Mouse (Mus musculus): ENCODE measurements around the gene Ank3. TPM values are rescaled to one million over a fixed set of nuclear protein-coding genes. Genes with fewer than 3 reads are reported as not detected.

Ank3 gene
- total and polyA plus RNA-seq, 2 experiments from 2014 or later: 66.6 to 253 TPM

DNA sequence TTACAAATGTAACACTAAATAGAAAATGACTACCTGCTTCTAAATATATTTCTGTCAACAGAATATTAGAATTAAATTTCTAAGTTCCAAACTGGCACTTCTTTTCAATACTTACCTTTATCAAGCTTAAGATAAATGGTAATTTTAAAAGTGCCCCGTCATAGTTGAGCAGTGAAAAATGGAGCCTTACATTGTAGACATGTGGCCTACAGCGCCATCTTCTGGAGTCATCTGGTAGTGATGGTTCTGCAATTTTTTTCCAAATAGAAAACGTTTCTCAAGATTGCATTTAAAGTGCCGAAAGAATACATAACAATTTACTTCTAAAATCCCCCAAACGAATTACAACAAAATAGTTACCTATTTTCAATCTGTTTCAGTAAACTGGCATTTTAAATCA, 566.0 kb downstream of the Ank3 start:
- Histone ChIP-seq H3K27ac (ENCODE audit: low read depth, low read length) (no peak overlapping the region), H3K36me3 (ENCODE audit: insufficient read depth, low read length) (peaks cover 12% of the 10 kb centered on the region), H3K9me3 (ENCODE audit: low read length) (no peaks in the 10 kb centered on the region), H3K4me1 (ENCODE audit: insufficient read depth, low read length) (no peaks in the 10 kb centered on the region), H3K9ac (replicated peaks; ENCODE audit: low read length, poor library complexity, severe bottlenecking) (no peak overlapping the region), H3K27me3 (ENCODE audit: insufficient read depth, low read length) (no peaks in the 10 kb centered on the region), H3K4me3 (ENCODE audit: low read depth, low read length) (no peak overlapping the region), H3K4me2 (ENCODE audit: low read depth, low read length, poor library complexity, severe bottlenecking) (no peak overlapping the region)
- no peak for ATAC-seq (ENCODE audit: low FRiP score)
- WGBS: 7% methylated on average over 5 of the region's 5 CpGs
- DNase-seq (ENCODE audit: low spot score): peak; percentile 76
- peak; percentile 88 for TF ChIP-seq CTCF (IDR thresholded peaks at IDR 0.05)

GRCm38 (mm10) chr10:69965085-69965484, 566.5 kb downstream of the Ank3 start:
- H3K36me3 ChIP-seq (ENCODE audit: insufficient read depth, low read length): peaks cover 14% of the 10 kb centered on the region
- H3K4me3 ChIP-seq (ENCODE audit: low read depth, low read length): no peak overlapping the region
- WGBS: 88% methylated on average over 6 of the region's 6 CpGs
- no peaks in the 10 kb centered on the region for H3K4me1 ChIP-seq (ENCODE audit: insufficient read depth, low read length)
- H3K27me3 ChIP-seq (ENCODE audit: insufficient read depth, low read length): no peaks in the 10 kb centered on the region
- no peak overlapping the region for H3K27ac ChIP-seq (ENCODE audit: low read depth, low read length)
- DNase-seq (ENCODE audit: low spot score) (no peak), ATAC-seq (ENCODE audit: low FRiP score) (no peak)
- no peak overlapping the region for H3K9ac ChIP-seq (replicated peaks; ENCODE audit: low read length, poor library complexity, severe bottlenecking)
- no peak for TF ChIP-seq CTCF (IDR thresholded peaks at IDR 0.05)
- no peak overlapping the region for H3K4me2 ChIP-seq (ENCODE audit: low read depth, low read length, poor library complexity, severe bottlenecking)
- no peaks in the 10 kb centered on the region for H3K9me3 ChIP-seq (ENCODE audit: low read length)

GRCm38 (mm10) chr10:69967994-69968393, 569.4 kb downstream of the Ank3 start:
- ATAC-seq (ENCODE audit: low FRiP score) (no peak), DNase-seq (ENCODE audit: low spot score) (no peak)
- WGBS: 87% methylated on average over 3 of the region's 4 CpGs
- Histone ChIP-seq H3K27me3 (ENCODE audit: insufficient read depth, low read length) (no peaks in the 10 kb centered on the region), H3K4me1 (ENCODE audit: insufficient read depth, low read length) (no peaks in the 10 kb centered on the region), H3K27ac (ENCODE audit: low read depth, low read length) (no peak overlapping the region), H3K4me3 (ENCODE audit: low read depth, low read length) (no peak overlapping the region), H3K9ac (replicated peaks; ENCODE audit: low read length, poor library complexity, severe bottlenecking) (no peak overlapping the region), H3K4me2 (ENCODE audit: low read depth, low read length, poor library complexity, severe bottlenecking) (no peak overlapping the region), H3K9me3 (ENCODE audit: low read length) (no peaks in the 10 kb centered on the region), H3K36me3 (ENCODE audit: insufficient read depth, low read length) (peaks cover 8% of the 10 kb centered on the region)
- no peak for TF ChIP-seq CTCF (IDR thresholded peaks at IDR 0.05)

DNA sequence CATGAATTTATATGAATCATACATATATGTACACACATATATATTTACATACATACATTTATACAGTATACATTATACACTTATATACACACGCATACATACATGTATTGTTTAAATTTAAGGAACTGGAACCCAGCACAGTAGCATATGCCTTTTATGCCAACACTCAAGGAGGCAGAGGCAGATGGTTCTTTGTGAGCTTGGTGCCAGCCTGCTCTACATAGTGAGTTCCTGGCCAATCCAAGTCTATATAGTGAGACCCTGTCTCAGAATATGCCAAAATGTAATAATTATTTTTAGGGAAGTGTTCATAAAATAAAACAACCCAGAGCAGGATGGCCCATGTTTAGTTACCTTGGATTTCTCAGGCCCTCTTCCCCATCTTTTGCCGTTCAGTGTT, 581.1 kb downstream of the Ank3 start:
- Histone ChIP-seq H3K36me3 (ENCODE audit: insufficient read depth, low read length) (peaks cover 32% of the 10 kb centered on the region), H3K4me1 (ENCODE audit: insufficient read depth, low read length) (no peaks in the 10 kb centered on the region), H3K9me3 (ENCODE audit: low read length) (no peaks in the 10 kb centered on the region), H3K27ac (ENCODE audit: low read depth, low read length) (no peak overlapping the region), H3K4me3 (ENCODE audit: low read depth, low read length) (no peak overlapping the region), H3K27me3 (ENCODE audit: insufficient read depth, low read length) (no peaks in the 10 kb centered on the region), H3K9ac (replicated peaks; ENCODE audit: low read length, poor library complexity, severe bottlenecking) (no peak overlapping the region), H3K4me2 (ENCODE audit: low read depth, low read length, poor library complexity, severe bottlenecking) (no peak overlapping the region)
- 98% methylated on average over 2 of the region's 2 CpGs for WGBS
- TF ChIP-seq CTCF (IDR thresholded peaks at IDR 0.05): no peak
- DNase-seq (ENCODE audit: low spot score) (no peak), ATAC-seq (ENCODE audit: low FRiP score) (no peak)

GRCm38 (mm10) chr10:69981386-69982097, 583.0 kb downstream of the Ank3 start:
- Histone ChIP-seq H3K9me3 (ENCODE audit: low read length) (no peaks in the 10 kb centered on the region), H3K4me3 (ENCODE audit: low read depth, low read length) (no peak overlapping the region), H3K4me1 (ENCODE audit: insufficient read depth, low read length) (no peaks in the 10 kb centered on the region), H3K27ac (ENCODE audit: low read depth, low read length) (no peak overlapping the region), H3K9ac (replicated peaks; ENCODE audit: low read length, poor library complexity, severe bottlenecking) (no peak overlapping the region), H3K36me3 (ENCODE audit: insufficient read depth, low read length) (peaks cover 31% of the 10 kb centered on the region), H3K4me2 (ENCODE audit: low read depth, low read length, poor library complexity, severe bottlenecking) (no peak overlapping the region), H3K27me3 (ENCODE audit: insufficient read depth, low read length) (no peaks in the 10 kb centered on the region)
- ATAC-seq (ENCODE audit: low FRiP score) (no peak), DNase-seq (ENCODE audit: low spot score) (no peak)
- WGBS: 83% methylated on average over 21 of the region's 21 CpGs
- TF ChIP-seq CTCF (IDR thresholded peaks at IDR 0.05): no peak

DNA sequence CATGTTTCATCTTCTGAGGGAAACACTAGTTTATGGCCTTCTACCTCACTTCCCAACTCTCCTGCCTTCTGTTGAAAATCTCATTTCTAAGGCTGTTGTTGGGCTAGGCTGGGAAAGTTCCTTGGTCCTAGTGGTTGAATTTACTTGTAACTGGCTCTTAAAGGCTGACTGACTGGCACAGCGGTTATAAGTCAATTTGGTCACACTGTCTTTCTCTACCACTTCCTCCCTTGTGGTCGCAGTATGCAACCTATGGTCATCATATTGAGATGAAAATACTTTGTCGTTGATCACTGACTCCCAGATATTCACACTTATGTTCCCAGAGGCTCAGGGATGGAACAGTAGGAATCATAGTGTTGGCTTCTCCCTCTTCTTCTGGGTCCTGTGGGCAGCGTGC, 584.1 kb downstream of the Ank3 start:
- TF ChIP-seq CTCF (IDR thresholded peaks at IDR 0.05): no peak
- no peak for DNase-seq (ENCODE audit: low spot score)
- H3K27ac ChIP-seq (ENCODE audit: low read depth, low read length): no peak overlapping the region
- peaks cover 32% of the 10 kb centered on the region for H3K36me3 ChIP-seq (ENCODE audit: insufficient read depth, low read length)
- H3K9ac ChIP-seq (replicated peaks; ENCODE audit: low read length, poor library complexity, severe bottlenecking): no peak overlapping the region
- H3K4me3 ChIP-seq (ENCODE audit: low read depth, low read length): no peak overlapping the region
- H3K27me3 ChIP-seq (ENCODE audit: insufficient read depth, low read length): no peaks in the 10 kb centered on the region
- no peak for ATAC-seq (ENCODE audit: low FRiP score)
- 94% methylated on average over 4 of the region's 4 CpGs for WGBS
- no peaks in the 10 kb centered on the region for H3K9me3 ChIP-seq (ENCODE audit: low read length)
- no peak overlapping the region for H3K4me2 ChIP-seq (ENCODE audit: low read depth, low read length, poor library complexity, severe bottlenecking)
- H3K4me1 ChIP-seq (ENCODE audit: insufficient read depth, low read length): no peaks in the 10 kb centered on the region
